Mouse (Mus musculus) myocyte (in vitro differentiated cells): ENCODE measurements around the gene A930017K11Rik. TPM values are rescaled to one million over a fixed set of nuclear protein-coding genes. Genes with fewer than 3 reads are reported as not detected.
A peak's percentile ranks its signal among the peaks of the same experiment; 100 is the strongest.

ENCODE experiments used
- H3K27me3 ChIP-seq: one replicate; pipeline ENCODE4 v1.6.1; 2011; ENCODE audit not compliant: control insufficient read depth, insufficient read depth, insufficient read length
- H3K36me3 ChIP-seq: one replicate; pipeline ENCODE4 v1.6.1; 2011; ENCODE audit not compliant: control insufficient read depth, insufficient read depth
- H3K4me2 ChIP-seq: one replicate; pipeline ENCODE4 v1.6.1; 2011; ENCODE audit warnings: low read depth, control low read depth
- H3K4me3 ChIP-seq: one replicate; pipeline ENCODE4 v1.5.1; 2011; ENCODE audit warnings: mild to moderate bottlenecking, control low read depth, moderate library complexity
- H3K79me2 ChIP-seq: one replicate; pipeline ENCODE4 v1.6.1; 2011; ENCODE audit not compliant: control insufficient read depth, insufficient read depth
- H3ac ChIP-seq: one replicate; pipeline ENCODE4 v1.6.1; 2011; ENCODE audit not compliant: control insufficient read depth, insufficient read length
- CEBPB ChIP-seq: IDR thresholded peaks from 2 replicates; pipeline ENCODE4 v1.6.1; 2011; ENCODE audit warnings: mild to moderate bottlenecking, moderate library complexity; ENCODE audit not compliant: poor library complexity, insufficient read depth, severe bottlenecking
- E2F4 ChIP-seq: IDR thresholded peaks from one replicate; pipeline ENCODE4 v1.6.1; 2011; ENCODE audit warnings: mild to moderate bottlenecking, control low read depth, moderate library complexity; ENCODE audit not compliant: insufficient read depth
- MAX ChIP-seq: IDR thresholded peaks from one replicate; pipeline ENCODE4 v1.6.1; 2011; ENCODE audit warnings: low read depth, mild to moderate bottlenecking, control low read depth
- MYOD1 ChIP-seq, 3 experiments: IDR thresholded peaks; one replicate each; pipeline ENCODE4 v1.6.1; 2011; ENCODE audit warnings: control low read depth in 2 of 3, low read depth in 2 of 3, mild to moderate bottlenecking in 2 of 3, moderate library complexity in 1 of 3; ENCODE audit not compliant: insufficient read length in 2 of 3, control insufficient read depth in 1 of 3
- MYOG ChIP-seq, 3 experiments: IDR thresholded peaks; one replicate each; pipeline ENCODE4 v1.6.1; 2011; ENCODE audit warnings: control low read depth in 2 of 3, low read depth in 2 of 3, mild to moderate bottlenecking in 2 of 3; ENCODE audit not compliant: insufficient read length in 2 of 3, control insufficient read depth in 1 of 3, insufficient read depth in 1 of 3
- POLR2A ChIP-seq: IDR thresholded peaks from one replicate; pipeline ENCODE4 v1.6.1; 2011; ENCODE audit warnings: low read depth, mild to moderate bottlenecking, control low read depth, moderate library complexity; ENCODE audit not compliant: insufficient read length
- POLR2AphosphoS2 ChIP-seq: IDR thresholded peaks from one replicate; pipeline ENCODE4 v1.6.1; 2011; ENCODE audit warnings: low read depth, control low read depth; ENCODE audit not compliant: insufficient read length
- REST ChIP-seq: IDR thresholded peaks from one replicate; pipeline ENCODE4 v1.6.1; 2011; ENCODE audit warnings: mild to moderate bottlenecking, control low read depth, moderate library complexity; ENCODE audit not compliant: insufficient read depth, insufficient read length
- SRF ChIP-seq: IDR thresholded peaks from one replicate; pipeline ENCODE4 v1.6.1; 2011; ENCODE audit warnings: low read depth; ENCODE audit not compliant: control insufficient read depth, insufficient read length
- TCF12 ChIP-seq: IDR thresholded peaks from one replicate; pipeline ENCODE4 v1.6.1; 2011; ENCODE audit warnings: mild to moderate bottlenecking, control low read depth; ENCODE audit not compliant: poor library complexity, insufficient read depth, severe bottlenecking
- TCF3 ChIP-seq: IDR thresholded peaks from one replicate; pipeline ENCODE4 v1.6.1; 2011; ENCODE audit warnings: low read depth, control low read depth; ENCODE audit not compliant: insufficient read length
- USF1 ChIP-seq: IDR thresholded peaks from one replicate; pipeline ENCODE4 v1.6.1; 2011; ENCODE audit warnings: low read depth, mild to moderate bottlenecking, control low read depth, moderate library complexity
- polyA plus RNA-seq: library from polyadenylated mRNA; unstranded; fragments of >200 nt; fragmentation: generic; extraction: Trizol; gene quantifications from one replicate; pipeline ENCODE4 v1.2.1, GENCODE M21; 2012; ENCODE audit warnings: missing spikeins

The A930017K11Rik gene
- polyA plus RNA-seq, 1 experiment: 0.02 TPM

- Histone ChIP-seq H3K4me2 (peak overlapping the region; percentile 39), H3K79me2 (peaks cover 79% of the 10 kb centered on the region), H3ac (no peak overlapping the region), H3K36me3 (no peaks in the 10 kb centered on the region), H3K27me3 (no peaks in the 10 kb centered on the region), H3K4me3 (no peak overlapping the region)
- TF ChIP-seq REST (no peak), POLR2AphosphoS2 (no peak), USF1 (no peak), TCF3 (no peak), MYOD1 (IDR thresholded peaks at IDR 0.05; ENCODE audit: control insufficient read depth in 1 of 3, insufficient read length in 2 of 3, low read depth in 2 of 3) (no peak), SRF (no peak), E2F4 (no peak), TCF12 (no peak), CEBPB (no peak), MAX (no peak), MYOG (IDR thresholded peaks at IDR 0.05; ENCODE audit: control insufficient read depth in 1 of 3, insufficient read depth in 1 of 3, insufficient read length in 2 of 3, low read depth in 2 of 3) (no peak), POLR2A (no peak)
Observed at GRCm38 (mm10) chr17:25913877-25914275, 38.5 kb downstream of the A930017K11Rik start.

GRCm38 (mm10) chr17:25913186-25913876 lies 39.0 kb downstream of the A930017K11Rik start:
- Histone ChIP-seq H3K79me2 (peaks cover 74% of the 10 kb centered on the region), H3K4me2 (peak overlapping the region; percentile 39), H3ac (no peak overlapping the region), H3K4me3 (no peak overlapping the region), H3K36me3 (no peaks in the 10 kb centered on the region), H3K27me3 (no peaks in the 10 kb centered on the region)
- TF ChIP-seq MYOG (IDR thresholded peaks at IDR 0.05; ENCODE audit: control insufficient read depth in 1 of 3, insufficient read depth in 1 of 3, insufficient read length in 2 of 3, low read depth in 2 of 3) (no peak), POLR2AphosphoS2 (no peak), REST (no peak), USF1 (no peak), MYOD1 (IDR thresholded peaks at IDR 0.05; ENCODE audit: control insufficient read depth in 1 of 3, insufficient read length in 2 of 3, low read depth in 2 of 3) (peak in 1 of 3 experiments; percentile 28), SRF (no peak), POLR2A (no peak)

- H3K36me3 ChIP-seq: no peaks in the 10 kb centered on the region
- TF ChIP-seq MYOD1 (IDR thresholded peaks at IDR 0.05; ENCODE audit: control insufficient read depth in 1 of 3, insufficient read length in 2 of 3, low read depth in 2 of 3) (no peak), POLR2A (no peak), TCF12 (no peak), SRF (no peak), MAX (no peak), CEBPB (no peak), MYOG (IDR thresholded peaks at IDR 0.05; ENCODE audit: control insufficient read depth in 1 of 3, insufficient read depth in 1 of 3, insufficient read length in 2 of 3, low read depth in 2 of 3) (no peak), REST (no peak), USF1 (no peak), TCF3 (no peak)
Observed at GRCm38 (mm10) chr17:25911816-25912215, 40.5 kb downstream of the A930017K11Rik start.

GRCm38 (mm10) chr17:25907640-25908039 lies 44.7 kb downstream of the A930017K11Rik start:
- Histone ChIP-seq H3K27me3 (no peaks in the 10 kb centered on the region), H3ac (no peak overlapping the region), H3K4me3 (no peak overlapping the region), H3K79me2 (peaks cover 35% of the 10 kb centered on the region), H3K36me3 (no peaks in the 10 kb centered on the region), H3K4me2 (no peak overlapping the region)
- TF ChIP-seq MAX (no peak), USF1 (no peak), TCF3 (no peak), MYOG (IDR thresholded peaks at IDR 0.05; ENCODE audit: control insufficient read depth in 1 of 3, insufficient read depth in 1 of 3, insufficient read length in 2 of 3, low read depth in 2 of 3) (no peak), REST (no peak)

More at GRCm38 (mm10) chr17:25911816-25912215, 40.5 kb downstream of the A930017K11Rik start:
- peaks cover 62% of the 10 kb centered on the region for H3K79me2 ChIP-seq
- H3K27me3 ChIP-seq: no peaks in the 10 kb centered on the region
- H3K4me3 ChIP-seq: no peak overlapping the region
- H3K4me2 ChIP-seq: peak overlapping the region; percentile 10
- H3ac ChIP-seq: no peak overlapping the region

GRCm38 (mm10) chr17:25903061-25903460 lies 49.3 kb downstream of the A930017K11Rik start:
- Histone ChIP-seq H3K4me2 (no peak overlapping the region), H3K36me3 (peaks cover 7% of the 10 kb centered on the region), H3ac (no peak overlapping the region), H3K79me2 (peaks cover 18% of the 10 kb centered on the region), H3K27me3 (no peaks in the 10 kb centered on the region), H3K4me3 (no peak overlapping the region)
- TF ChIP-seq REST (no peak), MYOD1 (IDR thresholded peaks at IDR 0.05; ENCODE audit: control insufficient read depth in 1 of 3, insufficient read length in 2 of 3, low read depth in 2 of 3) (no peak), SRF (no peak), POLR2AphosphoS2 (no peak), USF1 (no peak), CEBPB (no peak)
